Mouse (Mus musculus): Measurements from ENCODE around the gene Cacna1s.

Gene Cacna1s

DNA sequence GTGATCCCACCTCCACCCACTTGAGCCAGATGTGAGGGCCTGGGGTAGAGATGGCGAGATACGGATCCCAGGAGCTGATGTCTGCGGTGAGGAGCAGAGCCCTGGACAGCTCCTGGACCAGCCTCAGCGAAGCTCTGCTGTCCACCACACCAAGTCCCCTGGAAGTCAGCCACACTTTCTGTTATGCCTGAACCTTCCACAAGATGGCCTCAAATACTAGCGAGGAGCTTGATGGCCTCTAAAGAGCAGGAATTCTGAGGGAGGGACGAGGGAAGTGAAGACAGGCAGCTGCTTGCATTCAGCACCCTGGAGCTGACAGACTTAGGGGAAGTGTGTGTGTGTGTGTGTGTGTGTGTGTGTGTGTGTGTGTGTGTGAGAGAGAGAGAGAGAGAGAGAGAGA lies 1.1 kb upstream of the Cacna1s start:
- DNase-seq: peak; percentile 64

- no peak for DNase-seq
These were observed 3.2 kb downstream of the Cacna1s start for GRCm38 (mm10) chr1:136055771-136056170.

GRCm38 (mm10) chr1:136058594-136058993 lies 6.0 kb downstream of the Cacna1s start:
- DNase-seq: no peak

DNA sequence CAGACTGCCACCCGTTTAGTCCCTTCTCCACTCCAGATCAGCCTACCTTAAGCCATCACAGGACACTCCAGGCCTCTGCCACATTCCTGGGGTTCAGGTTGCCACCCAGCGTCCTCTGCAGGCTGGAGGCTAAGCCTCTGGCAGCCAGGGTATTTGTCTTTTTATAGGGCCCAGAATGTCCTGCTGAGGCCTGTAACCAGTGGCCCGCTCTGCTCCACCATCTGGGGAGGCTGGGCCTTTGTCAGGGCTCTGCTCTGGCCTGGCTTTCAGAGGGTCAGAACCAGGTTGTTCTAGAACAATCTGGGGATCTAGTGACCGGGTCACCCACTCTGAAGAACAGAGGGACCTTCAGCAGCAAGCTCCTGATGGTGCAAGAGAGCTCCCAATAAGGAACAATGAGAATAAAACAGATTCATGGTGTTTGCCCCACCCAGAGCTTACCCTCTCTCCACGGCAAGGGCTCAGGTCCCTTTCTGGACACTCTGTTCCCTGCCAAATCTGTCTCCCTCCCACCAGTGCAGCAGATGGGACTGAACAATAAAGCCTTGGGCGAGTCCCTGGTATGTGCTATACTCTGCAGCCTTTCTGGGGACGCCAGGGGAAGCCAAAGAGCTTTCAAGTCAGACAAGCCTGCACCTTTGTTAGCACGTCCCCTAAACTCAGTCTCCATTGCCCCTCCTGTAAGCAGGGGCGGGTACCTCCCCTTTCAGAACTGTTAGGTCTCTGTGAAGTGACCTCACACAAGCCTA lies 8.7 kb downstream of the Cacna1s start:
- DNase-seq: peak; percentile 19

DNA sequence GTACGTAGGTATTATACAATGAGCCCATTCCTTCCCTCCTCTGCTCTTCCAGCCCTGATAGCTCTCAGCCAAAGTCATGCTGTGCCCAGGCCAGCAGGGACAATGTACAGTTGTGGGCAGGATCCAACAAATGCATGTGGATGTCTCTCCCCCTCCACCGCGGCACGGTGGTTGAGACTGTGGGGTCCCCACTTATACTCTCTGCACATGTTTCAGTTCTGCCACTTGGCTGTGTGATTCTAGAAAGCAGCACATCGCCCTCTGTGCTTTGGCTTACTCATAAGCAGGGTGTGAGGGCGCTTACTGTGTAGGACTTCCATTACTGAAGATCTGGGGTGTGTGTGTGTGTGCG lies 9.2 kb downstream of the Cacna1s start:
- no peak for DNase-seq

- no peak for DNase-seq
These were observed 11.4 kb downstream of the Cacna1s start for GRCm38 (mm10) chr1:136063991-136064390.

GRCm38 (mm10) chr1:136066621-136067020 lies 14.1 kb downstream of the Cacna1s start:
- no peak for DNase-seq

DNA sequence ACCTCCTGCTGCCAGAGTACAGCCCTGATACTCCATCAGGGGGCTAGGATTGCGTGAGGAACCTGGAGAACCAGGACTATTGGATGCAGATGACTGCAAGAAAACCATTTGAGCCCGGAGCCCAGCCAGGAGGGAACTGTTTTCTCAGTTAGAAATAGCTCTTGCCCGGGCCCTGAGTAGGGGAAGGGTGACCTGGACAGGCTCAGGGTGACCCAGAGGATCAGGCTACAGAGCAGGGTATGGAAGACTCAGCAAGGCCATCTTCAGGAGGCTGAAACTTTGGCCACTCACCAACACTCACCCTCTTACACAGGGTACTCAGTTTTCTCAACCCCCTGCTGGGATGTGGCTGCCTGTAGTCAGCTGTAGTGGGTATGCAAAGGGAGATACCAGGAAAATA lies 15.0 kb downstream of the Cacna1s start:
- no peak for DNase-seq

GRCm38 (mm10) chr1:136076086-136076485 lies 23.5 kb downstream of the Cacna1s start:
- peak; percentile 36 for DNase-seq

DNA sequence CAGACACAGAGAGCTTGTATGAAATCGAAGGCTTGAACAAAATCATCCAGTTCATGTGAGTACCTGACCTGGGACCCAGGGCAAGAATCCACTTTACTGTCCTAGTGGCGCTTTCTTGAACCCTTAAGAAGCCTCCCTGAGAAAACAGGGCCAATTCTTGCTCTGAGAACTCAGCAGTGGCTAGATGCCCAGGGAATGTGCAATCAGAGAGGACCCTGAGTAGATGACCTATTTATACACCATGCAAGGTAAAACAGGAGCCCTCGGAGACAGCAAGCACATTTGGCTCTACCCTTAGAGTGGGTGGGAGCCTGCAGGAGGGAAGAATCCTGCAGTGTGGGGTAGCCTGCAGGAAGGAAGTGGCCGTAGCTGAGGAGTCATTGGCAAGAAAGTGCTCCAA lies 25.1 kb downstream of the Cacna1s start:
- DNase-seq: no peak

DNA sequence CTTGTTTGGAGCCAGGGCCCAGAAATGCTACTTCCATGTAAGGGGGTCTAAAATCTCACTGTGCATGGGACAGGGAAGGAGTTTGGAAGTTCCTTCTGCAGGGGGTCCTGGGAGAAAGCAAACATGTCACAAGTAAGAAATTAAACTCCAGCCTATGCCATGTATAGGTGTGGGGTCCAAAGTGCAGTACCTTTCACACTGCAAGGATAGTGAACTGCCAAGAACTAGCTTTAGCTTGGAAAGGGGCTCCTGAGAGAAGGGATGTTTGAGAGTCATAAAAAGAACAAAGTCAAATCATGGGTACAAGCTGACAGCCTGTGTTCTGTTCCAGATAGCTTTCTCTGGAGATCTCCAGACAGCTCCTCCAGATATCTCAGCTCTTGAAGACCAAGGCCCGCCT lies 28.6 kb downstream of the Cacna1s start:
- DNase-seq: no peak

GRCm38 (mm10) chr1:136085988-136086685 lies 33.6 kb downstream of the Cacna1s start:
- no peak for DNase-seq

DNA sequence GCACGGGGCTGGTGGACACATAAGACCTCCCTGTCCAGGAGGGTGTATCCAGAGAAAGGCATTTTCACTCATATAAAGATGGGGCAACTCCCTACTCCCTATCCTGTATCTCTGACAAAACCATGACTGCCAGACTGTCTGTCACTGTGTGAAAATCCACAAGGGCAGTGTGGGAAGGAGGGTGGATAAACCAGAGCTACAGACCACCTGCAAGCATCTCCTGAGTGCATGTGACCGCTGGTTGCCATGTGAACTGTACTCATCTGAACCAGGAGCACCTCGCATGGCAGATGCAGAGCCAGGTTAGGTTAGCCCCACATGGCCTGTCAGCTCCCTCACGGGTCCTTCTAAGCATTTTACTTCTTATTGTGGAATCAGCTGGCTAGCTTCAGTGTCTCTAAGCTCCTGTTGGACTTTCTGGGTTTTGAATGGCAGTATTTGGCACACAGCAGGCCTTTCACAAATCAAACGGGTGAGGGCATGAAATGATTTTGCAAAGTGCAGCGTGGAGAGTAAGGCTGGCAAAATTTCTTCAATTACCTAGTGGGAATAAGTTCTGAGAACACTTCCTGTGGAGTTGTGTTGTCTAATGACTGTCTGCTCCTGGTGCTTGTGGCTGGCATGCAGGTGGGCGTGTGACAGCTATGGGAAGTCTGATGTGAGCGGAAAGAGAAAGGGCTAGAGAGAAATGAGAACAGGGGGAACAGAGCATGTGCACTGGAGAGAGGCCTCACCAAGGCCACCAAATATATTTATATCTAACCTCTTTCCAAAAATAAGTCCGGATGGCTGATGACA lies 37.0 kb downstream of the Cacna1s start:
- DNase-seq: no peak

DNA sequence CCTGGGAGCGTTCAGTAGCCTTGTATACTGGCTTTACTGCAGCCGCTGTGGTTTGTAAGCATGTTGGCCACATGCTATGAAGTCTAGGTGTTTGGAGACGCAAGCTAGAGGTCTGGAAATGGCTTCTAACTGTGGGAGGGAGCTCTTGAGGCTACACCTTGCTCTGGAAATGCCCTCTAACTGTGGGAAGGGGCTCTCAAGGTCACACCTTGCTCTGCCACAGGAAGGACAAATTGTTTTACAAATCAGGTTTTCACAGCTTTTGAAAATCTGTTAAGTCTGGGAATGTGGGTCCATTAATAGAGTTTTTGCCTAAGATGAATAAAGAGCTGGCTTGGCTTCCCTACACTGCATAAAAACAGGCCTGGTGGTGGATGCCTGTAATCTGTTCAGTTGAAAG lies 41.2 kb downstream of the Cacna1s start:
- DNase-seq: no peak

- DNase-seq: no peak
These were observed 42.3 kb downstream of the Cacna1s start for GRCm38 (mm10) chr1:136094807-136095206.

- no peak for DNase-seq
These were observed 49.5 kb downstream of the Cacna1s start for GRCm38 (mm10) chr1:136102094-136102493.

DNA sequence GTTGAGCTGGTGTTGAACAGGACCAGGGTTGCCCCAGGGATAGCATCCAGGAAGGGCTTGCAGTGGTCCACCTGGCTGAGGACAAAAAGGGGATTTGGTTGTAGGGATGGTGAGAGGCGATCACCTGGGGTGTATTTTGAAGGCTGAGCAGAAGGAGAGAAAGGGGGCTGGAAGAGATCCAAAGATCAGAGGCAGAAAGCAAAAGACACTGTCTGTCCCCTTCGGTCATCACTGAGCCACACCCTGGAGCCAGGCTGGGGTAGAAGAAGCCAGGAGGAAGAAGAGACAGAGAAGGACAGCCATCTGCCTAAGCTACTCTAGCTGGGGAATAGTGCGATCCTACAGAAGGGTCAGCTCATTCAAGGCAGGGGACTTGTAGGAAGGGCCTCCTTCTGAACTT lies 50.0 kb downstream of the Cacna1s start:
- DNase-seq: no peak

DNA sequence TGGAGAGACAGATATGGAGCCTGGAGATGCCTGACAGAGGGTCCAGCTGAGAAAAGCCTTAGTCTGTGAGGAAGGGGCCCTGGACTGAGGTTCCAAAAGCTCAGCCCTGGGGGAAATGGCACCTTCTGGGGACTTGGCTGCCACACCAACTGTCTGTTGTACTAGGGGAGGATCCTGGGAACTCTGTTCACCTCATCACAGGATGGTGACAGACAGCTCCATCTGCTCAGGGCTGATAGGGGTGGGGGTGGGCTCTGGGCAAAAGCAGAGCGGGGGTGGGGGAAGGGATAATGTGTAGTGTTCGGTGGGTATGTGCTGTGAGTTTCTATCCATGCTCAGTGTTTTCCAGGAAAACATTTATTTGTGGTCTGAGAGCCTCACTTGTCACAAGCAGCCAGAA lies 50.4 kb downstream of the Cacna1s start:
- no peak for DNase-seq

- DNase-seq: no peak
These were observed 51.1 kb downstream of the Cacna1s start for GRCm38 (mm10) chr1:136103696-136104095.

DNA sequence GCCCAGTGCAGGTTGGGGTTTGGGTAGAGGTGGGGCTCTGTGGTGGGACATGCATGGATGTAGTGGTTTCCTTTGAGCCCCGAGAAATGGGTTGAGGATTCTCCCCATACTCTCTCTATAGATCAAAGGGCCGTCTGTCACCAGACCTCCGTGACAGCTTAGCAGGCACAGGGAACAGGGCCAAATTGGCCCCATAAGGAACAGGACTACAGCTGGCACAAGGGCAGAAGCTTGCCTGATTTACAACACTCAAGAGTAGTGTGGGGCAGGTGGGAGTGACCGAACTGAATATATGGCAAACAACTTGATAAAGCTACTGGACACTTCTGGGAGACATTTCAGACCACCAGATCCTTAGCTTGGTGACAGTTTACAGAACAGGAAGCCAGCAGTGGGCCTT lies 52.2 kb downstream of the Cacna1s start:
- no peak for DNase-seq

DNA sequence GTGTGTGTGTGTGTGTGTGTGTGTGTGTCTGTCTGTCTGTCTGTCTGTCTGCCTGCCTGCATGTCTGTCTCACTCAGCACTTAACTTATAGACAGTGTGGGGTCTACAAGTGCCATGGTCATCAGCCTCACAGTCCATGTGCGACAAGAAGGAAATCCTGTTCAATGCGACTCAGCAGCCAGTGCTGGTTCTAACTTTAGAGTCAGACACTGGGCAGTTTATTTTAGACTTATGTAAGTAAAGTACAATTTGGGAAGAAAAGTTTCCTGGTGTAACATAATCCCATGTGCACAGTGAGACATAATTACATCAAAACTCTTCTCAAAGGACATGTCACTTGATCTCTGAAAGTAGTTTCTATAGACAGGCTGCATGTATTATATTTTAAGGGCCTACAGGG lies 56.9 kb downstream of the Cacna1s start:
- DNase-seq: no peak

- DNase-seq: no peak
These were observed 63.6 kb downstream of the Cacna1s start for GRCm38 (mm10) chr1:136116183-136116582.

- DNase-seq: no peak
These were observed 64.5 kb downstream of the Cacna1s start for GRCm38 (mm10) chr1:136117069-136117468.

DNA sequence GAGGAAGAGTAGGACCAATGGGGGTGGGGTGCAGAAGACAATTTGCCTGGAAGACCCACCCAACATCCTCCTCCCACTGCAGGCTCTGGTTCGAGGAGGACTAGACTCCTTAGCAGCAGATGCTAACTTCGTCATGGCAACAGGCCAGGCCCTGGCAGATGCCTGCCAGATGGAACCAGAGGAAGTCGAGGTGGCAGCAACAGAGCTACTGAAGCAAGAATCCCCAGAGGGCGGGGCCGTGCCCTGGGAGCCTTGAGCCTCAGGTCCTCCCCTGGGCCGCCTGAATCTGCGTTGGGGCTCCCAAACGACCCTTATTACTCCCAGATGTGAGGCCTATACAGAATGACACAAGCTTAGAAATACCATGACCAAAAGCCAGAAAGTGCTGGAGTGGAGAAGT lies 66.3 kb downstream of the Cacna1s start:
- no peak for DNase-seq
